Mouse (Mus musculus) granulocyte monocyte progenitor cell, adult 5-6 weeks (primary cell): ENCODE measurements around the gene Cdadc1. TPM values are rescaled to one million over a fixed set of nuclear protein-coding genes. Genes with fewer than 3 reads are reported as not detected.

ENCODE experiments used
- ATAC-seq: replicated peaks from 2 replicates; pipeline ENCODE4 v1.8.0; 2016; ENCODE audit warnings: mild to moderate bottlenecking, moderate TSS enrichment, inconsistent platforms; ENCODE audit not compliant: poor library complexity, severe bottlenecking
- total RNA-seq, 2 experiments: library from RNA; stranded (forward) in 1 of 2; stranded (reverse) in 1 of 2; fragments of 200-712, 200-1000 nt in 1 of 2; fragments of >200 nt in 1 of 2; fragmentation: Nextera tagmentation in 1 of 2; gene quantifications; 2 replicates each; pipeline ENCODE4 v1.2.3; 2014 to 2017

The Cdadc1 gene
- total RNA-seq, 2 experiments from 2014 or later = 33.7 to 43.6 TPM

DNA sequence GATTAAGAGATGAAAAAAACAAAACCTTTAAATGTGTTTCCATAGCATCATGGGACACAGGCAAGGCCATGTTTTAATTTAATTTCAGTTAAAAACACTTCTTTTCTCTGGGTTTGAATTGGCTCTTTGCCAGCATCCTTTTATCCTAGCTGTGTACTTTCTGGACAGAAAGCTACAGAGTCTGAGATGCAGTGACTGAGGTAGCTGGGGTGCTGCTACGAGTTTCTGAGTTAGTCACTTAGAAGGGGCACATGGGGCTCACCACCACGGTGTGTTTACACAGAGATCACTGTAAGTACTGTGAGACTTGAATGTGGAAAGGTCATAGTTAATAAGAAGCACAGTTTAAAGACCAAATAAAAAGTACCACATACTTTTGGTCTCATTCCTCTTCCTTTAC lies 49.2 kb downstream of the Cdadc1 start:
- no peak for ATAC-seq

- ATAC-seq = no peak
Observed at GRCm38 (mm10) chr14:59547530-59547929, 50.2 kb downstream of the Cdadc1 start.

DNA sequence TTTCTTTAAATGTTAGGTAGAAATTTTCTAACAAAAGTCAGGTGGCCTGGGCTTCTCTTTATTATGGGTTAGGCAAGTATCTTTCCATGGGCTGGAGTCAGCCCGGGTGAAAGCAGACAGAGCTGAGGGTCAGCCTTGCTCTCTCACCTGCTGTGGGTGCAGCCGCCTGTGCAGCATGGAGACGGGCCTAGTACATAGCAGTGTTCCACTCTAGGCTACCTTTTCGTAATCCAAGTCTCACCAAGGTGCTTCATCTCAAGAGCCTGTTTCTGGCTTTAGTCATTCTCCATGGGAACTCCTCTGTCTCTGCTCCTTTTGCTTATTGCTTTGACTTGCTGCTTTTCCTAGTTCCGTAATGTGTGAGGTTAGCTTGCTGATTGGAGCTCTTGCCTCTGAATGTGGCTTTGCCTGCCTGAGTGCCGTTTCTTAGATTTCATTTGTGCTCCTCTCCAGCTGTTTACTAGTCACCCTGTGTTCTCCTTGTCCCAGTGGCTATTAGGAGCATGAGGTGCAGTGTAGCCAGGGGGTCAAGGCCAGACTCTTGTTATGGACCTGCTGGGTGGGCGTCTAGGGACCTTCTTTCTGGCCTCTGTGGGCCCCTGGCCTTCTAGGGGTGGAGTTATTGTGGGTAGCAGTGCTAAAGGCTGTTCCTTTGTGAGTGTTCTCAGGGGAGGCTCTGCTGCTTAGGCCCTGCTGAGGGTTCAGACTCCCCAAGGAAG lies 51.4 kb downstream of the Cdadc1 start:
- ATAC-seq = no peak

GRCm38 (mm10) chr14:59543956-59544355 lies 53.8 kb downstream of the Cdadc1 start:
- no peak for ATAC-seq

GRCm38 (mm10) chr14:59543158-59543826 lies 54.5 kb downstream of the Cdadc1 start:
- no peak for ATAC-seq

DNA sequence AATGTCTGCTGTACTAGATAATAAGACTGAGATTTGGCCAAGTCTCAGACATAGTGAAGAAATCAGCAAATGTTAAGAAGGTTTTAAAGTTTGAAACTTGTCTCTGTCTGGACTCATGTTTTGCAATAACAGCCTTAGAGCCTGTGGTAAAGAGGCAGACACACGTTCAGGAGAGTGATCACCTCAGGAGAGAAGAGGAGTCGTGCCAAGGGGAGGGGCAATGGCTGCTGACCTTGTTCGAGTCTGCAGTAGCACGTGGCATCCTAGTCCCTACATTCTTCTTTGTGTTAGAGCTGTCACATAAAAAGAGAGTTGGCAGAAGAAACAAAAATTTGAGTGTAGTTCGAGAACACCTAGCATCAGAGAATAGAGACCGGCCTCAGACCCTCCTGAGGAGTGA lies 57.0 kb downstream of the Cdadc1 start:
- ATAC-seq = no peak

DNA sequence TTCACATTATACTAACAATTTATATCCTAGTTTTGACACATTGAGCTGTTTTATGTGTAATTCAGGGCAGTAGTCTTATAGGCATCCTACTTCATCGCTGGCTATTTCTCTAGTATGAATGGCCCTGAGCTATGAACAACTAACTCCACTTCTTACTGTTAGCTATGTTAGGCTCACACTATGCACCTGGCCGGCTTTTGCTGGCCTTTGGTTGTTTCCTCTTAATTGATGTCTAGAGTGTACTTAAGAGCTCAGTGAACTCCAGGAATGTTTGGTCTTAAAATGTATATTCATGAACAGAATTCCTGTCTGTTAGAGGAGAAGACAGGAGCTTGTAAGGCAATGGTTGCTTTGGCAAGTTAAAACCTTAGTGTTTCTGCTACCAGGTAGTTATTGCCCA lies 57.5 kb downstream of the Cdadc1 start:
- no peak for ATAC-seq

DNA sequence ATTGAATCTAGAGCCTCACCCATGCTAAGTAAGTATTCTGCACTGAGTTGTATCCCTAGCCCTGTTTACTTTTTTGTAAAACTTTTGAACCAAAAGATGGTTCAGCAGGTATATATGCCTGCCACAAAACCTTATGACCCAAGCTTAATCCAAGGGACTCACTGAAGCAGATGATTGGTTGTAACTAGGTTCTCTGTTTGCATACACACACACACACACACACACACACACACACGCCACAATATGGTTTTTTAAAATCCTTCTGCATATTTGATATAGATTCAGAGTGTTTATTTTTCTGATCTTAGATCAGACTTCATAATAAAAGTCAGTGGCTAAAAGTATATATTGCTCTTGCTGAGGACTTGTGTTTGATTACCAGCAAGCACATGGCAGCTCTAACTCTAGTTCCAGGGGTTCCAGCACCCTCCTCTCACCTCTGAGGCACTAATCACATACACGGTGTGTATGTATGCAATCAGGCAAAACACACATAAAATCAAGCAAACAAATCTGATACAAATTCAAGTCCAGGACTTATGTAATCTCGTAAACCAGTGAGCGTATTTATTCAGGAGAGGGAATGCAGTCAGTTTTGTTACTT lies 59.8 kb downstream of the Cdadc1 start:
- no peak for ATAC-seq

DNA sequence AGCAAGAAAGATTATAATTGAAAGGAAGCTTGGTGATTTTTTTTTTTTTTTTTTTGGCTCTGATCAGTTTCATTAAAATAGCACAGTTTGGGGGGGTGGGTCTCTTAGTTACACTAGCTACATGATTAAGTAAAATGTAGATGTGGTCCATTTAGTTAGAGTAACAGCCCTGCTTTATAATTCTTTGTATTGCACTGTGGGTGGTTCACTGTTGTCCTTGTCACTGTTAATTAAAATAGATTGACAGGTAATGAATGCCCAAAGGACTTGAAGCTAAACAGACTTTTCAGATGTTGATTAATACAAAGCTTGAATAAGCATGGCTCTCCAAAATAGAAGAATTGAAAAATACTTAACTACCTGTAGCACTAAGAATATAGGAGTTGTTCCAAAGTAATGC lies 63.9 kb downstream of the Cdadc1 start:
- ATAC-seq = no peak

GRCm38 (mm10) chr14:59532986-59533385 lies 64.8 kb downstream of the Cdadc1 start:
- no peak for ATAC-seq

- no peak for ATAC-seq
Observed at GRCm38 (mm10) chr14:59530801-59531200, 67.0 kb downstream of the Cdadc1 start.

- no peak for ATAC-seq
Observed at GRCm38 (mm10) chr14:59525843-59526242, 71.9 kb downstream of the Cdadc1 start.

GRCm38 (mm10) chr14:59513922-59514444 lies 83.8 kb downstream of the Cdadc1 start:
- ATAC-seq = no peak

Other genes starting within 250 kb of the Cdadc1 start
- not detected in 2 replicates for gene Phf11d, start 232.5 kb downstream of the Cdadc1 start, total RNA-seq (2014; fragmentation: Nextera tagmentation)
- gene Phf11d, start 232.5 kb downstream of the Cdadc1 start, total RNA-seq (2017) = 0.93 and 1.4 TPM in 2 replicates
- gene Phf11c, start 202.6 kb downstream of the Cdadc1 start, total RNA-seq (2014; fragmentation: Nextera tagmentation) = 2.4 and 2.6 TPM in 2 replicates
- gene Phf11c, start 202.6 kb downstream of the Cdadc1 start, total RNA-seq (2017) = 1.1 and 1.6 TPM in 2 replicates
- 17.0 and 17.3 TPM in 2 replicates for gene Setdb2, start 157.1 kb downstream of the Cdadc1 start, total RNA-seq (2014; fragmentation: Nextera tagmentation)
- gene Setdb2, start 157.1 kb downstream of the Cdadc1 start, total RNA-seq (2017) = 26.6 and 28.9 TPM in 2 replicates
- gene Cab39l, start 157.0 kb downstream of the Cdadc1 start, total RNA-seq (2014; fragmentation: Nextera tagmentation) = 32.5 and 42.4 TPM in 2 replicates
- 31.0 and 43.0 TPM in 2 replicates for gene Cab39l, start 157.0 kb downstream of the Cdadc1 start, total RNA-seq (2017)
- gene Shisa2, start 27.3 kb upstream of the Cdadc1 start, total RNA-seq (2014; fragmentation: Nextera tagmentation) = 1.3 and 2.4 TPM in 2 replicates
- gene Shisa2, start 27.3 kb upstream of the Cdadc1 start, total RNA-seq (2017) = 0.82 and 0.95 TPM in 2 replicates